Mouse (Mus musculus): Measurements from ENCODE around the gene Mlf2.

- TF ChIP-seq CTCF (IDR thresholded peaks at IDR 0.05; ENCODE audit: low read depth, low read length) = no peak
- no peak for TF ChIP-seq POLR2A (IDR thresholded peaks at IDR 0.05; ENCODE audit: borderline replicate concordance, low read depth, low read length)
Measured at GRCm38 (mm10) chr6:124907767-124908166, 23.4 kb upstream of the Mlf2 start.

All from bone marrow macrophage, adult 2 months (primary cell).